Mouse (Mus musculus) cerebellum, postnatal 14 days (tissue): ENCODE measurements around the gene Agbl3.

Experiments
- DNase-seq, 2 experiments: peaks; one replicate each; pipeline ENCODE4 v3.0.0; 2021; ENCODE audit warnings: mixed read lengths in 2 of 2

The Agbl3 gene

GRCm38 (mm10) chr6:34907696-34908260 is 127.5 kb downstream of the Agbl3 start:
- no peak for DNase-seq
